Mouse (Mus musculus) heart, postnatal 0 days (tissue): ENCODE data around the gene Fbxw9. TPM values are rescaled to one million over a fixed set of nuclear protein-coding genes. Genes with fewer than 3 reads are reported as not detected.

Experiments used
- ATAC-seq: fragments of 200-750 bp; cut with Nextera tagmentation; 2 replicates; pipeline ENCODE4 v1.8.0; 2017; ENCODE audit warnings: low read depth, moderate number of reproducible peaks, moderate library complexity; ENCODE audit not compliant: insufficient read depth
- DNase-seq: peaks from one replicate; pipeline ENCODE4 v3.0.0-alpha.2; 2016; ENCODE audit warnings: low spot score
- H3K27ac ChIP-seq: fragments of 300-500 bp; sonication (generic); 2 replicates; pipeline ENCODE4 v1.5.1; 2014; ENCODE audit warnings: low read depth, mild to moderate bottlenecking
- H3K27me3 ChIP-seq: fragments of 300-500 bp; sonication (generic); 2 replicates; pipeline ENCODE4 v1.6.1; 2014; ENCODE audit warnings: low read length, mixed read lengths; ENCODE audit not compliant: control insufficient read depth, insufficient read depth
- H3K36me3 ChIP-seq: fragments of 300-500 bp; sonication (generic); replicated peaks from 2 replicates; pipeline ENCODE4 v1.6.1; 2014; ENCODE audit warnings: low read length, mixed read lengths; ENCODE audit not compliant: control insufficient read depth, insufficient read depth
- H3K4me1 ChIP-seq: fragments of 300-500 bp; sonication (generic); 2 replicates; pipeline ENCODE4 v1.6.1; 2014; ENCODE audit warnings: antibody characterized with exemption; ENCODE audit not compliant: control insufficient read depth, insufficient read depth
- H3K4me2 ChIP-seq: fragments of 300-500 bp; sonication (generic); 2 replicates; pipeline ENCODE4 v1.6.1; 2014; ENCODE audit warnings: low read depth, mild to moderate bottlenecking, low read length, moderate library complexity
- H3K4me3 ChIP-seq: fragments of 300-500 bp; sonication (generic); 2 replicates; pipeline ENCODE4 v1.5.1; 2014; ENCODE audit warnings: low read depth, low read length
- H3K9ac ChIP-seq: fragments of 300-500 bp; sonication (generic); replicated peaks from 2 replicates; pipeline ENCODE4 v1.6.1; 2014; ENCODE audit warnings: low read depth, low read length, mixed read lengths
- H3K9me3 ChIP-seq: fragments of 300-500 bp; sonication (generic); replicated peaks from 2 replicates; pipeline ENCODE4 v1.6.1; 2016; ENCODE audit warnings: low read length; ENCODE audit not compliant: control insufficient read depth
- CTCF ChIP-seq: IDR thresholded peaks from 2 replicates; pipeline ENCODE4 v1.5.1; 2016; ENCODE audit warnings: antibody characterized with exemption, control low read depth, low read depth
- EP300 ChIP-seq: IDR thresholded peaks from 2 replicates; pipeline ENCODE4 v1.6.1; 2016; ENCODE audit warnings: antibody characterized with exemption, low read depth
- WGBS: fragments of 180-500 bp; shearing (Covaris S2); extraction: QIAGEN DNeasy Blood & Tissue Kit; methylation state at CpG from one replicate; pipeline ENCODE4 v1.1.7; 2014; 5-methylcytosine and 5-hydroxymethylcytosine counted together
- polyA plus RNA-seq: library from polyadenylated mRNA; unstranded; fragments of >200 nt; fragmentation: Nextera tagmentation; extraction: Ambion mirVana; gene quantifications from 2 replicates; pipeline ENCODE4 v1.2.1, GENCODE M21; 2015
- total RNA-seq: library from RNA; depleted of rRNA; stranded (reverse); fragments of >200 nt; gene quantifications from 2 replicates; pipeline ENCODE4 v1.2.3, GENCODE M21; 2014; ENCODE audit warnings: low replicate concordance

Fbxw9 gene
- total and polyA plus RNA-seq, 2 experiments from 2014 or later = 16.5 to 32.6 TPM

- Histone ChIP-seq H3K4me1 (peaks cover 6% of the 10 kb centered on the region; the same call in 1 of the 2 replicates), H3K27me3 (no peaks in the 10 kb centered on the region), H3K4me2 (no peak within 1 kb of the TSS), H3K27ac (no peak within 1 kb of the TSS), H3K4me3 (no peak within 1 kb of the TSS), H3K36me3 (no peaks in the 10 kb centered on the region), H3K9me3 (no peaks in the 10 kb centered on the region), H3K9ac (no peak within 1 kb of the TSS)
- TF ChIP-seq EP300 = no peak
- DNase-seq (no peak), ATAC-seq (no peak)
Observed at GRCm38 (mm10) chr8:85067982-85068381, 8.1 kb downstream of the Fbxw9 start, which contains the start of gene Gm5741. Gene Gm5741, minus strand, starts transcription at chr8:85067982.

DNA sequence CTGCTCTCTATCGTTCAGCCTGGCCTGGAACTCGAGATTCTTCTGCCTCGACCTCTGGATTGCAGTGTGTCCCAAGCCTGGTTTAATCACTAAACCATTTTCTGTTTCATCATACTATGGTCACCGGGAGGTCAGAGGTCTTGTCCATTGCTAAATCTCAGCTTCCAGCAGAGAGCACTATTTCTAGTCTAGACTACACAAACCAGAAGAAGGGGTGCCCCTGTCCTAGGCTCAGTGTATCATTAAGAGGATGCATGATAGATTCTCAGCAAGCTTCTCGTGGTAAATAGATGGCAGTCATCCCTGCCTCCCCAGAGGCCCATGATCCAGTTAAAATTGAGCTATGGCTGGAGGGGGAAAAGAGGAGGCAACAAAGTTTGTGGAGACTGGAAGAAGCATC lies 11.2 kb downstream of the Fbxw9 start:
- 87% methylated on average over 5 of the region's 5 CpGs for WGBS
- DNase-seq = no peak
- Histone ChIP-seq H3K4me3 (peak overlapping the region; percentile 83), H3K9me3 (no peaks in the 10 kb centered on the region), H3K4me2 (peak overlapping the region; percentile 67), H3K9ac (no peak overlapping the region), H3K27me3 (no peaks in the 10 kb centered on the region), H3K36me3 (peaks cover 26% of the 10 kb centered on the region), H3K27ac (peak overlapping the region; percentile 92), H3K4me1 (peaks cover 6% of the 10 kb centered on the region; the same call in 1 of the 2 replicates)
- ATAC-seq = no peak
- TF ChIP-seq CTCF (no peak), EP300 (no peak)

- peak within 1 kb of the TSS; percentile 84 for H3K9ac ChIP-seq
- TF ChIP-seq EP300 = peak; percentile 38; the same call in 1 of the 2 replicates
- TF ChIP-seq CTCF = peak; percentile 8; the same call in 1 of the 2 replicates
- no peaks in the 10 kb centered on the region for H3K27me3 ChIP-seq
- no peaks in the 10 kb centered on the region for H3K9me3 ChIP-seq
- DNase-seq (peak; percentile 91), ATAC-seq (peak; percentile 93)
- H3K4me2 ChIP-seq = peak within 1 kb of the TSS; percentile 67
- peak within 1 kb of the TSS; percentile 92 for H3K27ac ChIP-seq
- peaks cover 33% of the 10 kb centered on the region for H3K36me3 ChIP-seq
- peak within 1 kb of the TSS; percentile 83 for H3K4me3 ChIP-seq
- peaks cover 6% of the 10 kb centered on the region; the same call in 1 of the 2 replicates for H3K4me1 ChIP-seq
- under 1% methylated on average over 68 of the region's 68 CpGs for WGBS
Observed at GRCm38 (mm10) chr8:85071514-85072281, 11.8 kb downstream of the Fbxw9 start, which contains the start of gene Dhps. Gene Dhps, plus strand, starts transcription at chr8:85071757.

- Histone ChIP-seq H3K9ac (peak overlapping the region; percentile 84), H3K4me2 (peak overlapping the region; percentile 67), H3K27ac (peak overlapping the region; percentile 92; the same call in 1 of the 2 replicates), H3K27me3 (no peaks in the 10 kb centered on the region), H3K36me3 (peaks cover 34% of the 10 kb centered on the region), H3K4me3 (peak overlapping the region; percentile 83), H3K9me3 (no peaks in the 10 kb centered on the region), H3K4me1 (peaks cover 6% of the 10 kb centered on the region; the same call in 1 of the 2 replicates)
- 32% methylated on average over 9 of the region's 9 CpGs for WGBS
- ATAC-seq = no peak
- TF ChIP-seq CTCF = no peak
- no peak for TF ChIP-seq EP300
- DNase-seq = no peak
Observed at GRCm38 (mm10) chr8:85072364-85072929, 12.6 kb downstream of the Fbxw9 start.

DNA sequence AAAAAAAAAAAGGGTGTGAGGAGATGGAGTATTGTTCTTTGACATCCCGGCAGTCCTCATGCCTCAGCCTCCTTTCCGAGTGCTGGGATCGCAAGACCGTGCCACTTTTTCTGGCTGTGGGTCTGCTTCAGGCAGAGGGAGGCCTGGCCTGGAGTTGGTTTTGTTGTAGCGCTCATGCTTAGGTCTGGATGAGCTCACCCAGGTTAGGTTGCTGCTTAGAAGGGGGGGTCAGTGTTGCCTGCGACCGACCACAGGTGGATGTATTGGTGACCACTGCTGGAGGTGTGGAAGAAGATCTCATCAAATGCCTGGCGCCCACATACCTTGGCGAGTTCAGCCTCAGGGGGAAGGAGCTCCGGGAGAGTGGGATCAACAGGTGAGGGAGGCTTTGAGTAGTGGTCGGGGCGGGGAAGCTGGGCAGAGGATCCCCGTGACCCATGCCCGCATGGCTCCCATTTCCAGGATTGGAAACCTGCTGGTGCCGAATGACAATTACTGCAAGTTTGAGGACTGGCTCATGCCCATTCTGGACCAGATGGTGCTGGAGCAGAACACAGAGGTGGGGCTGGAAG lies 13.3 kb downstream of the Fbxw9 start:
- ATAC-seq (no peak), DNase-seq (no peak)
- Histone ChIP-seq H3K27me3 (no peaks in the 10 kb centered on the region), H3K36me3 (peaks cover 34% of the 10 kb centered on the region), H3K27ac (no peak overlapping the region), H3K9ac (no peak overlapping the region), H3K4me2 (no peak overlapping the region), H3K9me3 (no peaks in the 10 kb centered on the region), H3K4me3 (no peak overlapping the region), H3K4me1 (peaks cover 6% of the 10 kb centered on the region; the same call in 1 of the 2 replicates)
- TF ChIP-seq EP300 = no peak
- no peak for TF ChIP-seq CTCF
- WGBS = 82% methylated on average over 15 of the region's 15 CpGs
